Mouse (Mus musculus) forelimb bud, embryonic 11.5 days (tissue): ENCODE measurements at regions not wholly inside any gene's neighbourhood (a gene's known extent, or its start where the extent isn't known, plus 50 kb on each side); places are given as distances from the start of the nearest gene placed in this dataset.

Experiments
- DNase-seq: peaks from one replicate; pipeline ENCODE4 v3.0.0-alpha.2; 2012; ENCODE audit warnings: low read depth, low spot score

- DNase-seq: peak; percentile 29
Observed at GRCm38 (mm10) chr10:113440818-113441217, 512.0 kb upstream of the Atxn7l3b start.

- DNase-seq: peak; percentile 54
Observed at GRCm38 (mm10) chr10:113431155-113431554, 502.4 kb upstream of the Atxn7l3b start.

- DNase-seq: no peak
Observed at GRCm38 (mm10) chr10:113411250-113411813, 482.5 kb upstream of the Atxn7l3b start.

- DNase-seq: no peak
Observed at GRCm38 (mm10) chr10:113390579-113390978, 461.8 kb upstream of the Atxn7l3b start.

- no peak for DNase-seq
Observed at GRCm38 (mm10) chr10:113369232-113369631, 440.4 kb upstream of the Atxn7l3b start.

GRCm38 (mm10) chr10:113346199-113346598 lies 417.4 kb upstream of the Atxn7l3b start:
- peak; percentile 6 for DNase-seq
